ENCODE assay signal across 8 mouse cellular contexts in genomic region chr11:87086290-87086984, GRCm38 (mm10). TPM values are rescaled to one million over a fixed set of nuclear protein-coding genes. Genes with fewer than 3 reads are reported as not detected.
DNase-seq lines count a peak whose midpoint lies in the region; ATAC-seq and TF ChIP-seq lines count a peak whose summit lies in the region.

Gene Smg8 (minus strand): TSS chr11:87086774.

- 1% methylated on average over 43 of the region's 43 CpGs for WGBS in hindbrain, embryonic 11.5 days

- no peaks in the 10 kb centered on the region for H3K27me3 ChIP-seq in Patski
- no peaks in the 10 kb centered on the region for H3K27me3 ChIP-seq in hindbrain, embryonic 11.5 days (ENCODE audit: control insufficient read depth, insufficient read depth, low read length)

- no peak for DNase-seq in Patski (ENCODE audit: low read depth, low spot score)
- DNase-seq in cerebellum, postnatal 10 days = peak; percentile 84 to 88
- peak; percentile 59 to 74 for DNase-seq in frontal cortex, postnatal 10 days (ENCODE audit: low spot score in 2 of 2)
- DNase-seq in hindbrain, embryonic 11.5 days (ENCODE audit: low spot score) = peak; percentile 83
- peak; percentile 71 to 84 for DNase-seq in layer of hippocampus, postnatal 14 days (ENCODE audit: low spot score in 2 of 2)
- peak; percentile 92 for DNase-seq in lung, postnatal 10 days
- DNase-seq in ovary, postnatal 14 days (ENCODE audit: low spot score) = peak; percentile 76
- peak; percentile 63 to 74 for DNase-seq in thymus, postnatal 10 days (ENCODE audit: low spot score in 2 of 2)

- H3K4me2 ChIP-seq in hindbrain, embryonic 11.5 days (replicated peaks; ENCODE audit: low read depth, low read length) = peak within 1 kb of the TSS; percentile 90

- in situ Hi-C loops in Patski (cut with MboI; ENCODE audit: low pct_unique_long_range_greater_than_20kb) = no loop called here

- H3K9ac ChIP-seq in hindbrain, embryonic 11.5 days (ENCODE audit: low read depth, low read length) = peak within 1 kb of the TSS; percentile 85

- TF ChIP-seq CTCF in Patski (IDR thresholded peaks at IDR 0.05) = no peak

- ATAC-seq in Patski = peak; percentile 60
- ATAC-seq in hindbrain, embryonic 11.5 days (ENCODE audit: low FRiP score) = peak; percentile 64

- H3K36me3 ChIP-seq in hindbrain, embryonic 11.5 days (ENCODE audit: control insufficient read depth, insufficient read depth, low read length) = 0 out of 2 replicates have a peak, but pooled peaks cover 2% of the 10 kb centered on the region

- no peaks in the 10 kb centered on the region for H3K9me3 ChIP-seq in hindbrain, embryonic 11.5 days (ENCODE audit: control insufficient read depth, low read length)

- H3K27ac ChIP-seq in hindbrain, embryonic 11.5 days (ENCODE audit: low read depth, low read length) = no peak within 1 kb of the TSS

- POLR2A ChIA-PET in Patski (lab: Charles Lee) = interaction anchor here (0.6 to 2.9 kb wide), 4 partner anchors 12 to 59 kb away, joined by 3 to 11 read pairs (median 4); partner anchors contain the start of gene Gdpd1

- CTCF ChIA-PET in Patski (lab: Charles Lee) = interaction anchor here (1.2 kb wide), 1 partner anchor 13 kb away, joined by 4 read pairs; no protein-coding TSS in a partner anchor

- peaks cover 4% of the 10 kb centered on the region for H3K4me1 ChIP-seq in hindbrain, embryonic 11.5 days (replicated peaks; ENCODE audit: control insufficient read depth, insufficient read depth, low read length)

- H3K4me3 ChIP-seq in hindbrain, embryonic 11.5 days (ENCODE audit: low read depth, low read length) = peak within 1 kb of the TSS; percentile 98

RNA-seq across cellular contexts. Expression of gene Smg8, which starts in this region (rescaled TPM):
- polyA plus RNA-seq in Patski (2021) = 21.9 TPM
- polyA plus RNA-seq in hindbrain, embryonic 11.5 days (2014; fragmentation: Nextera tagmentation; extraction: Ambion mirVana) = 25.9 and 29.8 TPM in 2 replicates
- total RNA-seq in layer of hippocampus, postnatal 14 days (2021) = 10 to 100 TPM; 14.5 to 16.1 TPM
